Mouse (Mus musculus): ENCODE results near the gene Uqcrc1. TPM values are rescaled to one million over a fixed set of nuclear protein-coding genes. Genes with fewer than 3 reads are reported as not detected.

Uqcrc1 gene
- polyA plus RNA-seq, 1 experiment from 2014 or later, result 427 TPM

DNA sequence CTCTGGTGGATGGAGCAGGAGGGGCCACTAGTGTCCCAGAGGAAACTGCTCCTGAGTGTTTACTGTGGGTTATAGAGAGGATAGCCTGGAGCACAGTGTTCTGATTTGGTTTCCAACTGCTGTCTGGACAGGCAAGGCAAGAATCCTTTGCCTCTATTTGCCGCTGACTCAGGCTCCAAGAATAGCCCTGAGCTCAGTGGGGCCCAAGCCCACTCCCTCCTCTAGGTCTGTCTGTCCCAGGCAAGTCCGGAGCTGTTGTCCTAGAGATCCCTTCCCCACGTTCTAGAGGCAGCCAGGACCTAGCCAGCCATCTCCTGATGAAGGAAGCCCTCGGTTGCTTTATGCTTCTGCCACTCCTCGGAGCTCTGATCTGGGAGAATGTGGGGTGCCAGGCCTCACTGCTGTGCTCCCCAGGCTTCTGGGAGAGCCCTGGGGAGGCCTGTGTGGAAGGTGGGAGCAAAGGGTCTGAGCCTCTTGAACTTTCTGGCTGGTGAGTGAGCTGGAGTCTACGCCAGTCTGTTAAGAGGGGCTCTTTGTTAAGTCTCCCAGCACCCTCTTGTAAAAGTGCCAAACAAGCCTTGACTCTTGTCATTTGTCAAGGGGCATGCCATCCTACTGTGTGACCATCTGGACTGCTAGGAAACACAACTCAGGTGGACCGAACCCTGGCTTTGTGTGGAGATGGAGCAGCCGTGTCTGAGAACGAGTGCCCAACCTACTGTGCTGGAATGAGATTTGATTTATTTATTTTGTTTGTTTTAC lies 13.7 kb downstream of the Uqcrc1 start:
- H3K9me3 ChIP-seq, result no peaks in the 10 kb centered on the region
- H3K27ac ChIP-seq, result peak overlapping the region; percentile 91
- no peak overlapping the region for H3K4me2 ChIP-seq
- H3K36me3 ChIP-seq, result peaks cover 56% of the 10 kb centered on the region
- ATAC-seq (ENCODE audit: insufficient number of reproducible peaks, low FRiP score, low TSS enrichment, low read depth), result no peak
- H3K27me3 ChIP-seq, result peaks cover 11% of the 10 kb centered on the region
- WGBS, result 56% methylated on average over 9 of the region's 9 CpGs
- no peak overlapping the region for H3K9ac ChIP-seq
- H3K4me1 ChIP-seq, result peaks cover 40% of the 10 kb centered on the region
- H3K4me3 ChIP-seq, result no peak overlapping the region

DNA sequence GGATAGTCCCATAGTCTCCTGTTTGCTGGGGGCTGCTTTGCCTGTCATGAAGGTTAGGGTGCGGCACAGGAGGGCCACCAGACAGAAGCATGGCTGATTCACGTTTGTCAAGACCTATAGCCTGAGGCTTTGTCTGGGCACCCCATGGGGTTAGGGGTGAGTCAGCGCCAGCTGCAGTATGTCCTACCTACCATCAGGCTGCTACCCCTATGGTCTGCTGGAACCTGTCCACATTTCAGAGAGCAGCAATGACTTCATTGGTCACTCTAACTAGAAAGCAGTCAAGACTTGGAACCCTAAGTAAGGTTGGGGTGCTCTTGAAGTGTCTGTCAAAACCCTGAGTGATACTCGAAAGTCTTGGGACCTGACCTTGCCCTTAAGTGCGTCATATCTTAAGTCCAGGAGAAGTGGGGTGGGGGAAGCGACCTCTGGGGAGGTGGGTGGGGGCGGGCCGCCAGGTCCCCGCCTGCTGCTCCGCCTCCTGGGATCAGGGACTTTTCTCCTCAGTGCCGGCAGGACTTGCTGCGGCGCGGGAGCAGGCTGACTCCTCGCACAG lies 16.7 kb downstream of the Uqcrc1 start, which contains the start of gene Col7a1:
Gene Col7a1 (plus strand): TSS at position 506 of the 556 bp plus-strand sequence.
- peaks cover 26% of the 10 kb centered on the region for H3K36me3 ChIP-seq
- no peak within 1 kb of the TSS for H3K27ac ChIP-seq
- 0 out of 2 replicates have a peak within 1 kb of the TSS, but pooled peaks have one; percentile 8 for H3K9ac ChIP-seq

DNA sequence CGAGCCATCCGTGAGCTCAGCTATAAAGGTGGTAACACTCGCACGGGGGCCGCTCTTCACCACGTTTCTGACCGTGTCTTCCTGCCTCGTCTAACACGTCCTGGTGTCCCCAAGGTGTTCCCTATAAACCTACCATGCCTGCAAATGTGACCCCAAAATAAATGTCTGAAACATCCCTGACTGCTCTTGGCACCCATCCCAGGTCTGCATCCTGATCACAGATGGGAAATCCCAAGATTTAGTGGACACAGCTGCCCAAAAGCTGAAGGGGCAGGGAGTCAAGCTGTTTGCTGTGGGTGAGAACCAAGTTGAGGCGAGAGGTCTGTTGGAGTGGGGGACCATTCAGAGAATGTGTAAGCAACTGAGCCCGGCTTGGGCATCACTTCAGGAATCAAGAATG lies 18.8 kb downstream of the Uqcrc1 start:
- Histone ChIP-seq H3K27me3 (peaks cover 11% of the 10 kb centered on the region), H3K27ac (no peak overlapping the region), H3K9ac (no peak overlapping the region), H3K9me3 (no peaks in the 10 kb centered on the region), H3K4me2 (no peak overlapping the region), H3K4me1 (peaks cover 14% of the 10 kb centered on the region), H3K36me3 (peaks cover 7% of the 10 kb centered on the region; the same call in 1 of the 2 replicates), H3K4me3 (no peak overlapping the region)
- no peak for ATAC-seq (ENCODE audit: insufficient number of reproducible peaks, low FRiP score, low TSS enrichment, low read depth)
- WGBS, result 87% methylated on average over 11 of the region's 11 CpGs

More for the DNA sequence above, 16.7 kb downstream of the Uqcrc1 start, which contains the start of gene Col7a1:
- peak within 1 kb of the TSS; percentile 37 for H3K4me2 ChIP-seq
- WGBS, result 12% methylated on average over 15 of the region's 15 CpGs
- no peaks in the 10 kb centered on the region for H3K9me3 ChIP-seq
- peaks cover 35% of the 10 kb centered on the region for H3K4me1 ChIP-seq
- H3K27me3 ChIP-seq, result peaks cover 11% of the 10 kb centered on the region
- H3K4me3 ChIP-seq, result peak within 1 kb of the TSS; percentile 34
- no peak for ATAC-seq (ENCODE audit: insufficient number of reproducible peaks, low FRiP score, low TSS enrichment, low read depth)

- Histone ChIP-seq H3K4me1 (peaks cover 12% of the 10 kb centered on the region), H3K4me3 (no peak overlapping the region), H3K27ac (no peak overlapping the region), H3K9ac (no peak overlapping the region), H3K27me3 (peaks cover 11% of the 10 kb centered on the region), H3K36me3 (peaks cover 9% of the 10 kb centered on the region; the same call in 1 of the 2 replicates), H3K4me2 (no peak overlapping the region), H3K9me3 (no peaks in the 10 kb centered on the region)
- ATAC-seq (ENCODE audit: insufficient number of reproducible peaks, low FRiP score, low TSS enrichment, low read depth), result no peak
- 92% methylated on average over 11 of the region's 11 CpGs for WGBS
Measured at GRCm38 (mm10) chr9:108955846-108956245, 19.4 kb downstream of the Uqcrc1 start.

- Histone ChIP-seq H3K27me3 (no peaks in the 10 kb centered on the region), H3K9me3 (no peaks in the 10 kb centered on the region), H3K9ac (no peak overlapping the region), H3K4me2 (no peak overlapping the region), H3K27ac (no peak overlapping the region), H3K4me3 (no peak overlapping the region), H3K36me3 (0 out of 2 replicates have a peak, but pooled peaks cover 6% of the 10 kb centered on the region), H3K4me1 (no peaks in the 10 kb centered on the region)
- ATAC-seq (ENCODE audit: insufficient number of reproducible peaks, low FRiP score, low TSS enrichment, low read depth), result no peak
- 66% methylated on average over 3 of the region's 3 CpGs for WGBS
Measured at GRCm38 (mm10) chr9:108963577-108963976, 27.1 kb downstream of the Uqcrc1 start.

DNA sequence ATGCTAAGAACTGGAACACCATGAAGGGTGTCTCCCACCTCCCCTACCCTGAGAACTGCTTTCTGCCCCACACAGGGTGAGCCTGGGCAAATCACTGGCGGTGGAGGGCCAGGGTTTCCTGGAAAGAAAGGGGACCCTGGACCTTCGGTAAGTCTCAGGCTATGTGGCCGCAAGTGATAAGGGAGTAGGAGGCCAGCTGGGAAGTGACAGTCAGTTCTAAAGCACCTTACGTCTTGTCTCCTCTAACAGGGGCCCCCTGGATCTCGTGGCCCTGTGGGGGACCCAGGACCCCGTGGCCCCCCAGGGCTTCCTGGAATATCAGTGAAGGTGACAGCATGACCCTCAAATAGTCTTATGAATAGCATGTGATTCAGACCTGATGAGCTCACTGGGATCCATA lies 27.9 kb downstream of the Uqcrc1 start:
- no peaks in the 10 kb centered on the region for H3K9me3 ChIP-seq
- 76% methylated on average over 6 of the region's 6 CpGs for WGBS
- no peaks in the 10 kb centered on the region for H3K27me3 ChIP-seq
- H3K4me3 ChIP-seq, result no peak overlapping the region
- no peak overlapping the region for H3K9ac ChIP-seq
- no peaks in the 10 kb centered on the region for H3K4me1 ChIP-seq
- H3K4me2 ChIP-seq, result no peak overlapping the region
- H3K27ac ChIP-seq, result no peak overlapping the region
- H3K36me3 ChIP-seq, result 0 out of 2 replicates have a peak, but pooled peaks cover 6% of the 10 kb centered on the region
- no peak for ATAC-seq (ENCODE audit: insufficient number of reproducible peaks, low FRiP score, low TSS enrichment, low read depth)

DNA sequence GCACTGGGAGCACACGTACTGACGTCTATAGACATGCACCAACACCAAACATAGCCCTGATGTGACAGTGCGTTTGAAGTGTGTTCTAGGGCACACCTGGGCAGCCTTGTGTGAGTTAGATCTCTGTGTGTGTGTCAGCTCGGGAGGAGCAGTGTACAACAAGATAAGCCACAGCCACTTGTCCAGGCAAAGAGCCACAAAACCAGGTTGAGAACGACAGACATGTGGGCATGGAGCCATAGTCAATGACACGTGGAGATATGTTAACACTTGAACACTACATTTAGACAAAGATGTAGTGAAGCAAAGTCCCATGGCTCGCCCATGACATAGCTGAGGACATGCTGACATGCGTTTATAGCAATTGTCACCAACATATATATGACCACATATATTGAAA lies 34.2 kb downstream of the Uqcrc1 start:
- H3K27me3 ChIP-seq, result no peaks in the 10 kb centered on the region
- no peaks in the 10 kb centered on the region for H3K4me1 ChIP-seq
- H3K4me3 ChIP-seq, result no peak overlapping the region
- no peaks in the 10 kb centered on the region for H3K36me3 ChIP-seq
- WGBS, result 81% methylated on average over 8 of the region's 8 CpGs
- no peak for ATAC-seq (ENCODE audit: insufficient number of reproducible peaks, low FRiP score, low TSS enrichment, low read depth)
- H3K4me2 ChIP-seq, result no peak overlapping the region
- H3K9ac ChIP-seq, result no peak overlapping the region
- no peak overlapping the region for H3K27ac ChIP-seq
- H3K9me3 ChIP-seq, result no peaks in the 10 kb centered on the region

GRCm38 (mm10) chr9:108976483-108976882 lies 40.0 kb downstream of the Uqcrc1 start:
- no peak overlapping the region for H3K9ac ChIP-seq
- H3K27me3 ChIP-seq, result no peaks in the 10 kb centered on the region
- 68% methylated on average over 9 of the region's 9 CpGs for WGBS
- no peaks in the 10 kb centered on the region for H3K9me3 ChIP-seq
- H3K4me1 ChIP-seq, result no peaks in the 10 kb centered on the region
- no peak overlapping the region for H3K27ac ChIP-seq
- H3K4me2 ChIP-seq, result no peak overlapping the region
- ATAC-seq (ENCODE audit: insufficient number of reproducible peaks, low FRiP score, low TSS enrichment, low read depth), result no peak
- no peak overlapping the region for H3K4me3 ChIP-seq
- no peaks in the 10 kb centered on the region for H3K36me3 ChIP-seq

GRCm38 (mm10) chr9:108977966-108978365 lies 41.5 kb downstream of the Uqcrc1 start:
- Histone ChIP-seq H3K4me1 (no peaks in the 10 kb centered on the region), H3K27me3 (no peaks in the 10 kb centered on the region), H3K36me3 (no peaks in the 10 kb centered on the region), H3K4me3 (no peak overlapping the region), H3K9me3 (no peaks in the 10 kb centered on the region), H3K4me2 (no peak overlapping the region), H3K27ac (no peak overlapping the region), H3K9ac (no peak overlapping the region)
- 77% methylated on average over 7 of the region's 7 CpGs for WGBS
- ATAC-seq (ENCODE audit: insufficient number of reproducible peaks, low FRiP score, low TSS enrichment, low read depth), result no peak

DNA sequence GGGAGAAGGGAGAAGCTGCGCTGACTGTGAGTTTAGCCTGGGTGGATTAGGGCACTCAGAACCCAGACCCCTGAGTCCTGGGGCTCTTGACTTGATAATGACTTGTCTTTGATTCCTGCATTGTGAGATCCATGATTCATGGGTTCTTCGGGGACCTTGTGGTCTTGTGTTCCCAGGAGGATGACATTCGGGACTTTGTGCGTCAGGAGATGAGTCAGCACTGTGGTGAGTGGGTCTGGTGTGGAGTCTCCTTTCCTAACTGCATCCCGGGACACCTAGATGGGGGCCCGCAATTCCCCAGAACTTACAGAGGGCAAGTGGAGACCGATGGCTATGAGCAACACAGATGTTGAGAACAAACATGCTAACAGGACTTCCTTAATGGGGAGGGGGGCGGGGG lies 46.1 kb downstream of the Uqcrc1 start:
- Histone ChIP-seq H3K9ac (no peak overlapping the region), H3K36me3 (no peaks in the 10 kb centered on the region), H3K27ac (no peak overlapping the region), H3K4me3 (no peak overlapping the region), H3K9me3 (no peaks in the 10 kb centered on the region), H3K27me3 (no peaks in the 10 kb centered on the region), H3K4me1 (peaks cover 2% of the 10 kb centered on the region), H3K4me2 (no peak overlapping the region)
- no peak for ATAC-seq (ENCODE audit: insufficient number of reproducible peaks, low FRiP score, low TSS enrichment, low read depth)
- WGBS, result 79% methylated on average over 8 of the region's 8 CpGs

GRCm38 (mm10) chr9:108983209-108983608 lies 46.8 kb downstream of the Uqcrc1 start:
- H3K36me3 ChIP-seq, result no peaks in the 10 kb centered on the region
- no peaks in the 10 kb centered on the region for H3K9me3 ChIP-seq
- no peak overlapping the region for H3K4me2 ChIP-seq
- H3K4me1 ChIP-seq, result peaks cover 9% of the 10 kb centered on the region
- H3K27ac ChIP-seq, result no peak overlapping the region
- H3K9ac ChIP-seq, result no peak overlapping the region
- whole genome bisulfite sequencing, result 71% methylated on average over 9 of the region's 9 CpGs
- no peak overlapping the region for H3K4me3 ChIP-seq
- H3K27me3 ChIP-seq, result no peaks in the 10 kb centered on the region
- no peak for ATAC-seq (ENCODE audit: insufficient number of reproducible peaks, low FRiP score, low TSS enrichment, low read depth)

- Histone ChIP-seq H3K27ac (no peak within 1 kb of the TSS), H3K36me3 (no peaks in the 10 kb centered on the region), H3K4me2 (no peak within 1 kb of the TSS), H3K27me3 (no peaks in the 10 kb centered on the region), H3K9me3 (no peaks in the 10 kb centered on the region), H3K4me1 (peaks cover 28% of the 10 kb centered on the region), H3K4me3 (no peak within 1 kb of the TSS), H3K9ac (no peak within 1 kb of the TSS)
- ATAC-seq (ENCODE audit: insufficient number of reproducible peaks, low FRiP score, low TSS enrichment, low read depth), result no peak
- 80% methylated on average over 4 of the region's 4 CpGs for WGBS
Measured at GRCm38 (mm10) chr9:108985710-108986109, 49.3 kb downstream of the Uqcrc1 start, which contains the start of gene Ucn2. Ucn2 (plus strand) TSS chr9:108986010.

Data from limb, embryonic 15.5 days (tissue).